In genomic region chr11:68979320-68979733, GRCm38 (mm10) we compare ENCODE assay signal across 1 mouse cellular context.
TF ChIP-seq lines count a peak whose summit lies in the region.

No protein-coding gene starts in this region.

TF ChIP-seq in MEL, 35 proteins besides CTCF, POLR2A, EP300 and RAD21:
- TF ChIP-seq KAT2A (conservative IDR thresholded peaks at IDR 0.05; ENCODE audit: low read depth, low read length) (no peak), SMC3 (IDR thresholded peaks at IDR 0.05; ENCODE audit: low read depth, low read length) (0 out of 2 replicates have a peak, but pooled peaks have one; percentile 4), RCOR1 (IDR thresholded peaks at IDR 0.05; ENCODE audit: low read depth, low read length) (no peak), UBTF (IDR thresholded peaks at IDR 0.05; ENCODE audit: borderline replicate concordance, insufficient read depth, low read depth, low read length) (no peak), MYB (IDR thresholded peaks at IDR 0.05; ENCODE audit: low read depth, low read length) (no peak), POLR2AphosphoS2 (IDR thresholded peaks at IDR 0.05; ENCODE audit: low read length) (no peak), TBP (IDR thresholded peaks at IDR 0.05; ENCODE audit: low read depth, low read length) (no peak), CHD2 (IDR thresholded peaks at IDR 0.05; ENCODE audit: low read length) (no peak), TAL1 (IDR thresholded peaks at IDR 0.05; ENCODE audit: low read length) (peak; percentile 81), NELFE (IDR thresholded peaks at IDR 0.05; ENCODE audit: low read depth, low read length) (no peak), E2F4 (IDR thresholded peaks at IDR 0.05; ENCODE audit: borderline replicate concordance, low read depth, low read length) (no peak), ZMIZ1 (IDR thresholded peaks at IDR 0.05; ENCODE audit: low read depth, low read length) (no peak), BHLHE40 (IDR thresholded peaks at IDR 0.05; ENCODE audit: borderline replicate concordance, low read depth, low read length) (no peak), ELF1 (IDR thresholded peaks at IDR 0.05; ENCODE audit: low read depth, low read length) (peak; percentile 62), ZKSCAN1 (IDR thresholded peaks at IDR 0.05; ENCODE audit: low read depth, low read length) (no peak), MEF2A (IDR thresholded peaks at IDR 0.05; ENCODE audit: extremely low read depth, insufficient replicate concordance, low read depth, low read length, poor library complexity, severe bottlenecking) (no peak), SIN3A (IDR thresholded peaks at IDR 0.05; ENCODE audit: low read length) (peak; percentile 78), ZC3H11A (IDR thresholded peaks at IDR 0.05; ENCODE audit: low read depth, low read length) (no peak), MXI1 (IDR thresholded peaks at IDR 0.05; ENCODE audit: low read depth, low read length) (0 out of 2 replicates have a peak, but pooled peaks have one; percentile 52), HCFC1 (IDR thresholded peaks at IDR 0.05; ENCODE audit: low read depth, low read length) (0 out of 2 replicates have a peak, but pooled peaks have one; percentile 40), ETS1 (IDR thresholded peaks at IDR 0.05; ENCODE audit: low read depth, low read length) (peak; percentile 39), JUND (IDR thresholded peaks at IDR 0.05; ENCODE audit: low read depth, low read length) (no peak), NRF1 (IDR thresholded peaks at IDR 0.05; ENCODE audit: insufficient read depth, low read depth, low read length, poor library complexity, severe bottlenecking) (no peak), POLR2AphosphoS5 (IDR thresholded peaks at IDR 0.05; ENCODE audit: borderline replicate concordance, low read depth, low read length) (no peak), MAFK (IDR thresholded peaks at IDR 0.05; ENCODE audit: borderline replicate concordance, low read depth, low read length) (no peak), GABPA (IDR thresholded peaks at IDR 0.05; ENCODE audit: low read depth, low read length) (no peak), MAX (IDR thresholded peaks at IDR 0.05; ENCODE audit: low read length) (peak; percentile 52; the same call in 1 of the 2 replicates), USF1 (IDR thresholded peaks at IDR 0.05; ENCODE audit: low read depth, low read length) (no peak), TCF12 (IDR thresholded peaks at IDR 0.05; ENCODE audit: low read depth, low read length) (peak; percentile 58), GATA1 (IDR thresholded peaks at IDR 0.05; ENCODE audit: low read depth, low read length) (peak; percentile 78), ZNF384 (IDR thresholded peaks at IDR 0.05; ENCODE audit: low read depth, low read length) (peak; percentile 1; the same call in 1 of the 2 replicates), MAZ (IDR thresholded peaks at IDR 0.05; ENCODE audit: low read depth, low read length) (no peak), USF2 (IDR thresholded peaks at IDR 0.05; ENCODE audit: borderline replicate concordance in 1 of 2, insufficient read depth in 1 of 2, low read depth in 1 of 2, low read length in 2 of 2) (no peak), MYC (IDR thresholded peaks at IDR 0.05; ENCODE audit: low read depth, low read length) (peak; percentile 46), CHD1 (IDR thresholded peaks at IDR 0.05; ENCODE audit: low read depth, low read length) (no peak)
